Mouse (Mus musculus) liver, embryonic 14.5 days (tissue): ENCODE results near the gene Ccser1. TPM values are rescaled to one million over a fixed set of nuclear protein-coding genes. Genes with fewer than 3 reads are reported as not detected.

Experiments
- ATAC-seq: fragments of 200-750 bp; cut with Nextera tagmentation; 2 replicates; pipeline ENCODE4 v1.8.0; 2017; ENCODE audit warnings: moderate number of reproducible peaks, mild to moderate bottlenecking, moderate library complexity; ENCODE audit not compliant: insufficient read depth
- DNase-seq, 3 experiments: peaks; one replicate each; pipeline ENCODE4 v3.0.0-alpha.2; 2012 to 2013; ENCODE audit warnings: low read depth in 3 of 3, low spot score in 3 of 3
- H3K27ac ChIP-seq: fragments of 300-500 bp; sonication (generic); 2 replicates; pipeline ENCODE4 v1.5.1; 2014; ENCODE audit warnings: moderate library complexity, mild to moderate bottlenecking, control low read depth, inconsistent platforms
- H3K27me3 ChIP-seq: fragments of 300-500 bp; sonication (generic); 2 replicates; pipeline ENCODE4 v1.6.1; 2014; ENCODE audit warnings: mild to moderate bottlenecking, low read length, moderate library complexity; ENCODE audit not compliant: control insufficient read depth, insufficient read depth
- H3K36me3 ChIP-seq: fragments of 300-500 bp; sonication (generic); replicated peaks from 2 replicates; pipeline ENCODE4 v1.6.1; 2014; ENCODE audit warnings: low read depth; ENCODE audit not compliant: control insufficient read depth, insufficient read depth
- H3K4me1 ChIP-seq, 2 experiments: fragments of 200-500 bp in 1 of 2; fragments of 300-500 bp in 1 of 2; sonication (generic) in 1 of 2; replicated peaks; 2 replicates each; pipeline ENCODE4 v1.6.1; 2012 to 2014; ENCODE audit warnings: antibody characterized with exemption in 1 of 2, inconsistent platforms in 1 of 2, low read length in 1 of 2; ENCODE audit not compliant: control insufficient read depth in 2 of 2, insufficient read depth in 2 of 2
- H3K4me2 ChIP-seq: fragments of 300-500 bp; sonication (generic); 2 replicates; pipeline ENCODE4 v1.6.1; 2014; ENCODE audit warnings: low read depth, mild to moderate bottlenecking, control low read depth, moderate library complexity
- H3K4me3 ChIP-seq, 2 experiments: fragments of 200-500 bp in 1 of 2; fragments of 300-500 bp in 1 of 2; sonication (generic) in 1 of 2; 2 replicates each; pipeline ENCODE4 v1.5.1; 2012 to 2014; ENCODE audit warnings: low read depth in 2 of 2, low read length in 2 of 2, mild to moderate bottlenecking in 2 of 2, control low read depth in 1 of 2, inconsistent platforms in 1 of 2, moderate library complexity in 1 of 2; ENCODE audit not compliant: insufficient read depth in 1 of 2
- H3K9ac ChIP-seq: fragments of 300-500 bp; sonication (generic); replicated peaks from 2 replicates; pipeline ENCODE4 v1.6.1; 2014; ENCODE audit warnings: mild to moderate bottlenecking, control low read depth, moderate library complexity
- H3K9me3 ChIP-seq: fragments of 300-500 bp; sonication (generic); 2 replicates; pipeline ENCODE4 v1.6.1; 2016; ENCODE audit warnings: low read length, mixed read lengths; ENCODE audit not compliant: control insufficient read depth
- CTCF ChIP-seq: IDR thresholded peaks from 2 replicates; pipeline ENCODE4 v1.5.1; 2016; ENCODE audit warnings: antibody characterized with exemption, low read depth, control low read depth
- EP300 ChIP-seq: IDR thresholded peaks from 2 replicates; pipeline ENCODE4 v1.6.1; 2016; ENCODE audit warnings: antibody characterized with exemption, low read depth
- WGBS: fragments of 180-500 bp; shearing (Covaris S2); extraction: QIAGEN DNeasy Blood & Tissue Kit; methylation state at CpG from one replicate; pipeline ENCODE4 v1.1.7; 2014; ENCODE audit not compliant: insufficient replicate concordance; 5-methylcytosine and 5-hydroxymethylcytosine counted together
- polyA plus RNA-seq, 2 experiments: library from polyadenylated mRNA; depleted of rRNA in 1 of 2; stranded (reverse) in 1 of 2; unstranded in 1 of 2; fragments of >200 nt; fragmentation: Nextera tagmentation in 1 of 2; extraction: Ambion mirVana in 1 of 2; gene quantifications; 2 replicates each; pipeline versions ENCODE4 v1.2.1 to v1.2.3; 2012 to 2014

The Ccser1 gene
- polyA plus RNA-seq, 2 experiments = 0.09 TPM

GRCm38 (mm10) chr6:61206042-61206441, 25.9 kb downstream of the Ccser1 start:
- Histone ChIP-seq H3K9me3 (no peaks in the 10 kb centered on the region), H3K27ac (no peak overlapping the region), H3K27me3 (no peaks in the 10 kb centered on the region), H3K9ac (no peak overlapping the region), H3K4me2 (no peak overlapping the region), H3K4me1 (no peaks in the 10 kb centered on the region), H3K4me3 (no peak overlapping the region), H3K36me3 (no peaks in the 10 kb centered on the region)
- TF ChIP-seq EP300 (no peak), CTCF (no peak)
- WGBS = 32% methylated on average over 1 of the region's 1 CpGs
- no peak for ATAC-seq
- no peak for DNase-seq

DNA sequence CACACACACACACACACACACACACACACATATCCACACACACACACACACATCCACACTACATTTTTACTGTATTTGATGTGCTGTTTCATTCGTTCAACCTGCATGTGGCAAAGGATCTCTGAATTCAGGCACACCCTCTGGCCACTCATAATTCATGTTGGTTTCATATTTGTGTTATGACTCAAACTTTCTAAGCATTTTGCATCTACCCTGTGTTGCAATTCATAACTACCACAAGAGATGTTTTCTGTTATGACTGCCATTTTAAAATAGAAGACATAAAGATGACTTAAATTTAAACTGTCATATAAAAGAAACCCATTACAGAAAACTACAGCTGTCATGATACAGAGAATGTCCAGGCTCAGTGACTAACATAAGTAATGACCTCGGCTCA, 26.5 kb downstream of the Ccser1 start:
- DNase-seq = no peak
- no peak overlapping the region for H3K27ac ChIP-seq

GRCm38 (mm10) chr6:61210061-61210737, 30.1 kb downstream of the Ccser1 start:
- WGBS = 61% methylated on average over 4 of the region's 4 CpGs
- Histone ChIP-seq H3K9ac (no peak overlapping the region), H3K27ac (no peak overlapping the region), H3K27me3 (no peaks in the 10 kb centered on the region), H3K4me2 (no peak overlapping the region), H3K4me3 (no peak overlapping the region), H3K36me3 (no peaks in the 10 kb centered on the region), H3K9me3 (no peaks in the 10 kb centered on the region), H3K4me1 (no peaks in the 10 kb centered on the region)
- no peak for TF ChIP-seq EP300
- no peak for TF ChIP-seq CTCF
- ATAC-seq (no peak), DNase-seq (no peak)

More for the DNA sequence above, 26.5 kb downstream of the Ccser1 start:
- WGBS = 38% methylated on average over 2 of the region's 2 CpGs
- no peak overlapping the region for H3K4me3 ChIP-seq
- H3K4me2 ChIP-seq = no peak overlapping the region
- H3K27me3 ChIP-seq = no peaks in the 10 kb centered on the region
- no peaks in the 10 kb centered on the region for H3K9me3 ChIP-seq
- TF ChIP-seq EP300 = no peak
- TF ChIP-seq CTCF = no peak
- no peaks in the 10 kb centered on the region for H3K4me1 ChIP-seq
- no peak overlapping the region for H3K9ac ChIP-seq
- H3K36me3 ChIP-seq = no peaks in the 10 kb centered on the region
- ATAC-seq = no peak

- ATAC-seq (no peak), DNase-seq (no peak)
- Histone ChIP-seq H3K27me3 (no peaks in the 10 kb centered on the region), H3K4me2 (no peak overlapping the region), H3K9ac (no peak overlapping the region), H3K9me3 (no peaks in the 10 kb centered on the region), H3K4me3 (no peak overlapping the region), H3K36me3 (no peaks in the 10 kb centered on the region), H3K4me1 (no peaks in the 10 kb centered on the region), H3K27ac (no peak overlapping the region)
- TF ChIP-seq CTCF (no peak), EP300 (no peak)
- 64% methylated on average over 8 of the region's 8 CpGs for WGBS
These were observed 35.6 kb downstream of the Ccser1 start for GRCm38 (mm10) chr6:61215705-61216104.

DNA sequence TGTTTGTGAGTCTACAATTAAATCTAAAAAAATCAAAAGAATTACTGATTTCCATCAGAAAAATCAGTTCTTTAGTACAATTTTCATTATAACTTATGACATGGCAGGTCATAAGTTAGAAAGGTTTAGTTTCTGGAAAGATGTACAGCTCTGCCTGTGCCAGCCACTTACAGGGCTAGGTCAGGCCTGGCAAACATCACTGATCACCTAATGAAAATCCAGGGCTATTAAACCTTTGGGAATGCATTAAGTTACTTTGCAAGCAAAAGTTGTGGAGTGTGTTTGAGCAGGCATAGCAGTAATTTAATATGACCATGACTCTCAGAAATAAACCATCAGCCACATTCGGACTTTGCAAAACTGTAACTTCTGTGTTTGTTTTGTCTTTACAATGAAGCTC, 36.4 kb downstream of the Ccser1 start:
- DNase-seq = no peak
- no peaks in the 10 kb centered on the region for H3K36me3 ChIP-seq
- no peaks in the 10 kb centered on the region for H3K9me3 ChIP-seq
- no peak overlapping the region for H3K27ac ChIP-seq
- H3K9ac ChIP-seq = no peak overlapping the region
- no peaks in the 10 kb centered on the region for H3K4me1 ChIP-seq
- WGBS = 67% methylated on average over 1 of the region's 1 CpGs
- TF ChIP-seq CTCF (no peak), EP300 (no peak)
- no peak for ATAC-seq
- H3K4me3 ChIP-seq = no peak overlapping the region
- no peaks in the 10 kb centered on the region for H3K27me3 ChIP-seq
- H3K4me2 ChIP-seq = no peak overlapping the region
